Mouse (Mus musculus): ENCODE measurements around the gene Srms.

GRCm38 (mm10) chr2:181253248-181253647 lies 40.3 kb upstream of the Srms start:
- TF ChIP-seq EP300 (optimal IDR thresholded peaks at IDR 0.05) (no peak), CTCF (IDR thresholded peaks at IDR 0.05; ENCODE audit: low read depth) (no peak)
